Mouse (Mus musculus) hindbrain, postnatal 0 days (tissue): Measurements from ENCODE around the gene Fbn1. TPM values are rescaled to one million over a fixed set of nuclear protein-coding genes. Genes with fewer than 3 reads are reported as not detected.
A peak's percentile ranks its signal among the peaks of the same experiment; 100 is the strongest.

Experiments
- ATAC-seq: fragments of 200-750 bp; cut with Nextera tagmentation; 2 replicates; pipeline ENCODE4 v1.8.0; 2017; ENCODE audit warnings: mild to moderate bottlenecking, moderate TSS enrichment, moderate library complexity
- DNase-seq: peaks from one replicate; pipeline ENCODE4 v3.0.0-alpha.2; 2015; ENCODE audit warnings: low spot score
- H3K27ac ChIP-seq: fragments of 300-500 bp; sonication (generic); 2 replicates; pipeline ENCODE4 v1.5.1; 2014; ENCODE audit warnings: mild to moderate bottlenecking
- H3K27me3 ChIP-seq: fragments of 300-500 bp; sonication (generic); 2 replicates; pipeline ENCODE4 v1.6.1; 2014; ENCODE audit warnings: low read length, mixed read lengths; ENCODE audit not compliant: insufficient read depth
- H3K36me3 ChIP-seq: fragments of 300-500 bp; sonication (generic); 2 replicates; pipeline ENCODE4 v1.6.1; 2014; ENCODE audit warnings: low read length, mixed read lengths; ENCODE audit not compliant: insufficient read depth
- H3K4me1 ChIP-seq: fragments of 300-500 bp; sonication (generic); 2 replicates; pipeline ENCODE4 v1.6.1; 2014; ENCODE audit warnings: antibody characterized with exemption, low read length, mixed read lengths; ENCODE audit not compliant: insufficient read depth
- H3K4me2 ChIP-seq: fragments of 300-500 bp; sonication (generic); 2 replicates; pipeline ENCODE4 v1.6.1; 2014; ENCODE audit warnings: low read depth, mild to moderate bottlenecking, low read length, moderate library complexity, mixed read lengths
- H3K4me3 ChIP-seq: fragments of 300-500 bp; sonication (generic); 2 replicates; pipeline ENCODE4 v1.5.1; 2014; ENCODE audit warnings: low read length
- H3K9ac ChIP-seq: fragments of 300-500 bp; sonication (generic); replicated peaks from 2 replicates; pipeline ENCODE4 v1.6.1; 2014; ENCODE audit warnings: mild to moderate bottlenecking, low read length, moderate library complexity, mixed read lengths
- H3K9me3 ChIP-seq: fragments of 300-500 bp; sonication (generic); 2 replicates; pipeline ENCODE4 v1.6.1; 2016; ENCODE audit warnings: low read length, mixed read lengths
- CTCF ChIP-seq: IDR thresholded peaks from 2 replicates; pipeline ENCODE4 v1.5.1; 2016; ENCODE audit warnings: antibody characterized with exemption, control low read depth, low read depth
- WGBS: fragments of 180-500 bp; shearing (Covaris S2); extraction: QIAGEN DNeasy Blood & Tissue Kit; methylation state at CpG from one replicate; pipeline ENCODE4 v1.1.7; 2014; 5-methylcytosine and 5-hydroxymethylcytosine counted together
- polyA plus RNA-seq: library from polyadenylated mRNA; unstranded; fragments of >200 nt; fragmentation: Nextera tagmentation; extraction: Ambion mirVana; gene quantifications from 2 replicates; pipeline ENCODE4 v1.2.1, GENCODE M21; 2015
- total RNA-seq: library from RNA; depleted of rRNA; stranded (reverse); fragments of >200 nt; gene quantifications from 2 replicates; pipeline ENCODE4 v1.2.3, GENCODE M21; 2014

Fbn1 gene
- total and polyA plus RNA-seq, 2 experiments from 2014 or later, result 2.3 to 16.6 TPM

GRCm38 (mm10) chr2:125505006-125505745 is 2.6 kb downstream of the Fbn1 start, which contains the start of gene Gm9913:
Gm9913 (plus strand) TSS chr2:125505089.
- DNase-seq (peak; percentile 69), ATAC-seq (peak; percentile 42; the same call in 1 of the 2 replicates)
- Histone ChIP-seq H3K9me3 (no peaks in the 10 kb centered on the region), H3K27ac (peak within 1 kb of the TSS; percentile 75), H3K4me3 (peak within 1 kb of the TSS; percentile 65), H3K9ac (peak within 1 kb of the TSS; percentile 68), H3K36me3 (no peaks in the 10 kb centered on the region), H3K4me2 (peak within 1 kb of the TSS; percentile 98), H3K4me1 (peaks cover 9% of the 10 kb centered on the region; the same call in 1 of the 2 replicates), H3K27me3 (0 out of 2 replicates have a peak, but pooled peaks cover 3% of the 10 kb centered on the region)
- TF ChIP-seq CTCF, result no peak
- WGBS, result 2% methylated on average over 45 of the region's 45 CpGs

DNA sequence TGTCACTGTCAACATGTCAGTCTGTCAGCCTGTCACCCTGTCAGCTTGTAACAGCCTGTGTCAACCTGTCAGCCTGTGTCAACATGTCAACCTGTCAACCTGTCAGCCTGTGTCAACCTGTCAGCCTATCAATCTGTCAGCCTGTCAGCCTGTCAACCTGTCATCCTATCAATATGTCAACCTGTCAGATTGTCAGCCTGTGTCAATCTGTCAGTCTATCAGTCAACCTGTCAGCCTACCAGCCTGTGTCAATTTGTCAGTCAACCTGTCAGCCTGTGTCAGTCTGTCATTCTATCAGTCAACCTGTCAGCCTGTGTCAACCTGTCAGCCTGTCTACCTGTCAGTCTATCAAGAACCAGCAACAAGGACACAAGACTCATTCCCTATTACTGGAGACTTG is 6.3 kb downstream of the Fbn1 start:
- Histone ChIP-seq H3K9me3 (no peaks in the 10 kb centered on the region), H3K36me3 (no peaks in the 10 kb centered on the region), H3K4me1 (peaks cover 9% of the 10 kb centered on the region; the same call in 1 of the 2 replicates), H3K4me3 (no peak overlapping the region), H3K9ac (no peak overlapping the region), H3K4me2 (no peak overlapping the region), H3K27ac (no peak overlapping the region), H3K27me3 (no peaks in the 10 kb centered on the region)
- DNase-seq (no peak), ATAC-seq (no peak)
- TF ChIP-seq CTCF, result no peak

GRCm38 (mm10) chr2:125498216-125498615 is 9.6 kb downstream of the Fbn1 start:
- H3K4me1 ChIP-seq, result no peaks in the 10 kb centered on the region
- H3K9me3 ChIP-seq, result no peaks in the 10 kb centered on the region
- ATAC-seq, result no peak
- WGBS, result 93% methylated on average over 7 of the region's 7 CpGs
- H3K27ac ChIP-seq, result no peak overlapping the region
- H3K36me3 ChIP-seq, result no peaks in the 10 kb centered on the region
- H3K9ac ChIP-seq, result no peak overlapping the region
- H3K4me2 ChIP-seq, result no peak overlapping the region
- no peaks in the 10 kb centered on the region for H3K27me3 ChIP-seq
- DNase-seq, result no peak
- no peak overlapping the region for H3K4me3 ChIP-seq
- no peak for TF ChIP-seq CTCF

DNA sequence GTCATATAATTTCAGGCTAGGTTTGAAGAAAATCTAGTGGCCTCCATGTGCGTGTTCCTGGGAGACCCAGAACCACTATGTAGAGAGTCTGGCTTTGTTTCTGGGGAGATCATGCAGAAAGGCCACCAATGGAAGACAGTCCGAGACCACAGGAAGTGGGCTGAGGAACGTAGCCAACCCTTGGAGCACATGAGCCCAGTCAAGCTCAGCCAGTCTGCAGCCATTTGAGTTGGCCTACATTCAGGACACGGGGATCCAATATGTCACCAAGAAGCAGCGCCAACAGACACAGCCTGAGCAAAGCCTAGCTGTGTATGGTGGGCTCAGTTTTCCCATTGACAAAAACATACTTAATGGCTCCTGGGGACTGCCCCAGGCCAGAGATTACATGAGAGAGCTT is 11.1 kb downstream of the Fbn1 start:
- 0 out of 2 replicates have a peak, but pooled peaks have one; percentile 53 for ATAC-seq

DNA sequence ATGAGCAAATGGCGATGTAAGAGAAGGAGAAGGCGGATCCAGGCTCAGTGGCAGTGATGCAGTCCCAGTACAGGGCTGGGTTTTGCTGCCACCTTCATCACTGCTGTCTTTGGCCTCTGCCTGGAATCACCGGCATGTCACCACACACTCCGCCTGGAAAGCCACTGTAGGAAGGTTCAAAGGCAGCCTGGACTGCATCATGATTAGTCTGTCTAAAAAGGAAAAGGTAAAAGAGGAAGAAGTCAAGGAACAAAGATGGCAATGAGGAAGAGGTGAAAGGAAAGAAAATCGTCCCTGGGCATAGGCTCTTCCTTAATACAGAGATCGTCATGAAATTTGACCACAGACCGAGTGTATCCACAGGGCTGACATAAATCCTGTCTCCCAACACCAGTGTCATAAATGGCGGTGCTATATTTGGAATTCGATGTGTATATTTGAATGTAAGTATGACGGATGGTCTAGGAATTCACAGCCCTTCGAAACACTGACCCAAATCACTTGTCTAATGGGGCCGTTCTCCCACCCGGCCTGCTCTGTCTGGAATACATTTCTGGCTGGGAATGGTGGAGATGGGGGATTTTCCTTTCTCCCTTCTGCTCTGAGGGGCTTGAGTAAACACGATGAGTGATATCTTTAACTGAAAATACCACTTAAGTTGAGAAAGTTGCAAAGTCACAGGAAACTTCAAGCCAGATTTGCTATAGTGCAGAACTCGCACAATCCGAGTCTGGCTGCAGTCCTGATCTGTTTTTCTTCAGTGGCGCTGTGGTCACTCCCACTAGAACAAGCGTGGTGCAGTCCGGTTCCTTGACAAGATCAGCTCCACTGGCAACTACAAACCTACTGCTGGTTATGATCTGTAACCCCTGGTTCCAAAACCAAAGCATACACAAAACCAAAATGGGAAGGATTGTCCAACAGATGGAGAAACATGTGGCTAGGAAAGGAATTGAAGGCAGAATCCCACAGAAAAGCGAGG is 12.7 kb downstream of the Fbn1 start:
- Histone ChIP-seq H3K4me3 (no peak overlapping the region), H3K9ac (no peak overlapping the region), H3K4me1 (no peaks in the 10 kb centered on the region), H3K27ac (no peak overlapping the region), H3K27me3 (no peaks in the 10 kb centered on the region), H3K4me2 (no peak overlapping the region), H3K9me3 (no peaks in the 10 kb centered on the region), H3K36me3 (no peaks in the 10 kb centered on the region)
- no peak for ATAC-seq
- TF ChIP-seq CTCF, result no peak
- WGBS, result 92% methylated on average over 20 of the region's 20 CpGs
- DNase-seq, result no peak

More for the DNA sequence above, 11.1 kb downstream of the Fbn1 start:
- Histone ChIP-seq H3K4me3 (no peak overlapping the region), H3K9ac (no peak overlapping the region), H3K27me3 (no peaks in the 10 kb centered on the region), H3K4me1 (no peaks in the 10 kb centered on the region), H3K4me2 (no peak overlapping the region), H3K9me3 (no peaks in the 10 kb centered on the region), H3K36me3 (no peaks in the 10 kb centered on the region), H3K27ac (no peak overlapping the region)
- DNase-seq, result peak; percentile 34
- TF ChIP-seq CTCF, result no peak
- 70% methylated on average over 5 of the region's 5 CpGs for WGBS

DNA sequence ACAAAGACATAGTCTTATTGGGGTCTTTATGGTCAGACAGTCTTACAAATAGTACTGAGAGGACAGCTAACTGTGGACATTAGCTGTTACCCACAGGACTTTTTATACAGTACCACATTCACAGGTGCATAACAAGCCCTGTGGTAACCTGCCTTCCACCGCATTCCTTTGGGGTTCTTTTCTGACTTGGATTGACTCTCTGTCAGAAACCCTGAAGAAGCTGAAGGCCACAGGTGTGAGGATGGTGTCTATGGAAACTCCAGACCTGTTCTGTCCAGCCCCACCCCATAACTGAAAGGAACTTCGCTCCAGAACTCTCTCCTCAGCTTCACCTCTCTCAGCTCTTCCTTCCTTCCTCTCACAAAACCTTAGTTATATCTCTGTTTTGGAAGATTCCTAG is 13.5 kb downstream of the Fbn1 start:
- Histone ChIP-seq H3K4me1 (no peaks in the 10 kb centered on the region), H3K4me3 (no peak overlapping the region), H3K4me2 (no peak overlapping the region), H3K36me3 (no peaks in the 10 kb centered on the region), H3K27ac (no peak overlapping the region), H3K9ac (no peak overlapping the region), H3K9me3 (no peaks in the 10 kb centered on the region), H3K27me3 (no peaks in the 10 kb centered on the region)
- WGBS, result 94% methylated on average over 2 of the region's 2 CpGs
- DNase-seq, result no peak
- no peak for TF ChIP-seq CTCF
- no peak for ATAC-seq
